ENCODE assay signal across 25 mouse cellular contexts in genomic region chr5:106055221-106055620, GRCm38 (mm10).
DNase-seq lines count a peak whose midpoint lies in the region; ATAC-seq lines count a peak whose summit lies in the region.
"Had no signal": no experiment of that assay in that cellular context is flagged by ENCODE, and none has a peak within 500 bp of the region (broad histone marks: within the 10 kb centered on the region; RNA-seq: fewer than 3 reads in every experiment).

No protein-coding gene starts in this region.

- no peak overlapping the region for H3K4me3 ChIP-seq in intestine, embryonic 16.5 days (ENCODE audit: low read length)
- H3K4me3 ChIP-seq: embryonic facial prominence, embryonic 13.5 days; forebrain, embryonic 12.5 days; left cerebral cortex, adult 2 months; limb, embryonic 13.5 days; lung, embryonic 15.5 days; midbrain, embryonic 13.5 days; neural tube, embryonic 13.5 days; stomach, embryonic 15.5 days had no signal

- peak; percentile 20 for DNase-seq in cerebellum, adult 9-10 months
- no peak for DNase-seq in cerebellum, adult 9-11 months
- DNase-seq in frontal cortex, postnatal 25 days (ENCODE audit: low spot score in 2 of 2): no peak
- peak; percentile 12 for DNase-seq in right cerebral cortex, adult 18-20 months
- no peak for DNase-seq in right cerebral cortex, postnatal 36 days (ENCODE audit: low spot score in 2 of 2)
- no peak for DNase-seq in kidney, adult 18-20 months
- DNase-seq: adrenal gland, adult 8-10 months; forebrain, postnatal 0 days; gastrocnemius, postnatal 14 days; heart, postnatal 14 days; kidney, postnatal 36 days; lung, postnatal 36 days had no signal

- no peaks in the 10 kb centered on the region for H3K36me3 ChIP-seq in intestine, embryonic 16.5 days (ENCODE audit: control insufficient read depth, insufficient read depth, low read length)
- H3K36me3 ChIP-seq: embryonic facial prominence, embryonic 13.5 days; forebrain, embryonic 12.5 days; G1E; limb, embryonic 13.5 days; lung, embryonic 15.5 days; midbrain, embryonic 13.5 days; neural tube, embryonic 13.5 days; stomach, embryonic 15.5 days had no signal

- no peak overlapping the region for H3K9ac ChIP-seq in intestine, embryonic 16.5 days (ENCODE audit: low read depth, low read length)
- H3K9ac ChIP-seq: embryonic facial prominence, embryonic 13.5 days; forebrain, embryonic 12.5 days; forebrain, postnatal 0 days; limb, embryonic 13.5 days; lung, embryonic 15.5 days; midbrain, embryonic 13.5 days; neural tube, embryonic 13.5 days; stomach, embryonic 15.5 days had no signal

- no peaks in the 10 kb centered on the region for H3K4me1 ChIP-seq in intestine, embryonic 16.5 days (ENCODE audit: control insufficient read depth, insufficient read depth, low read length)
- H3K4me1 ChIP-seq: embryonic facial prominence, embryonic 13.5 days; forebrain, embryonic 12.5 days; limb, embryonic 13.5 days; lung, embryonic 15.5 days; stomach, embryonic 15.5 days had no signal

- no peaks in the 10 kb centered on the region for H3K27me3 ChIP-seq in intestine, embryonic 16.5 days (replicated peaks; ENCODE audit: control insufficient read depth, insufficient read depth, low read length)
- H3K27me3 ChIP-seq: embryonic facial prominence, embryonic 13.5 days; limb, embryonic 13.5 days; lung, embryonic 15.5 days; midbrain, embryonic 13.5 days; neural tube, embryonic 13.5 days; stomach, embryonic 15.5 days had no signal

- WGBS in intestine, embryonic 16.5 days: 39% methylated on average over 8 of the region's 8 CpGs

- no peaks in the 10 kb centered on the region for H3K9me3 ChIP-seq in intestine, embryonic 16.5 days (ENCODE audit: control insufficient read depth, low read length)
- H3K9me3 ChIP-seq: embryonic facial prominence, embryonic 13.5 days; forebrain, embryonic 12.5 days; limb, embryonic 13.5 days; lung, embryonic 15.5 days; midbrain, embryonic 13.5 days; neural tube, embryonic 13.5 days; stomach, embryonic 15.5 days had no signal

- no peak overlapping the region for H3K4me2 ChIP-seq in intestine, embryonic 16.5 days (ENCODE audit: low read depth, low read length)
- H3K4me2 ChIP-seq: embryonic facial prominence, embryonic 13.5 days; forebrain, embryonic 12.5 days; limb, embryonic 13.5 days; liver, embryonic 11.5 days; lung, embryonic 15.5 days; midbrain, embryonic 13.5 days; neural tube, embryonic 13.5 days; stomach, embryonic 15.5 days had no signal

- H3K27ac ChIP-seq in intestine, embryonic 16.5 days (ENCODE audit: low read length): no peak overlapping the region
- H3K27ac ChIP-seq: embryonic facial prominence, embryonic 13.5 days; forebrain, embryonic 12.5 days; left cerebral cortex, adult 2 months; limb, embryonic 13.5 days; lung, embryonic 15.5 days; midbrain, embryonic 13.5 days; neural tube, embryonic 13.5 days; stomach, embryonic 15.5 days had no signal

- peak; percentile 85 for ATAC-seq in frontal cortex, adult (ENCODE audit: low TSS enrichment)
- no peak for ATAC-seq in intestine, embryonic 16.5 days
- ATAC-seq: forebrain, postnatal 0 days; hindbrain, embryonic 16.5 days had no signal

Comparison
In these comparisons a context has a peak if more than half of its experiments do, and no peak if none do; other contexts are left out.
1. DNase-seq: peak in cerebellum, adult 9-10 months (single experiment) and right cerebral cortex, adult 18-20 months (single experiment); none in cerebellum, adult 9-11 months (single experiment), frontal cortex, postnatal 25 days (0 of 2), right cerebral cortex, postnatal 36 days (0 of 2) and kidney, adult 18-20 months (single experiment).